Comparison of ENCODE assay signal across 24 mouse cellular contexts in the genomic region with DNA sequence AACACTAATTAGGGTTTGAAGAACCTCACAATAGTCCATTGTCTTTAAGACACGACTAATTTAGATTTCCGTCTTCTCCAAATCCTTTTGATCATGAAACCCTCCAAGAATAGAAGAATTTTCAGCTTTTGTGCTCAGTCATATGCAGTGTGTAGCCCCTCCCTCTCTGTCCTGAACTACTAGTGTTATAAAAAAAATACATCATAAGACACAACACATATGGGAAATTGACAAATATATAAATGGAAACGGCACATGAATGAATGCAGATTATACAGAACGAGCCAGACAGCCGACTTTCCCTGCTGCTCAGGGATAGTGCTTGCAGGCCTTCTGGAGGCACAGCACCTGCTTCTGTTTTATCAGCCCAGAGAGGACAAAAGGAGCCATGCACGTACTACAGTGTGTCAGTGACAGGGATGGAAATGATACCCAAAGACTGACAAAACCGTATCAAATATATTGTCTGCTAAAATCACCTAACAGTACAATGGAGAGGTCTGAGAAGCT. TPM values are rescaled to one million over a fixed set of nuclear protein-coding genes. Genes with fewer than 3 reads are reported as not detected.
DNase-seq lines count a peak whose midpoint lies in the region; ATAC-seq and TF ChIP-seq lines count a peak whose summit lies in the region.
"Had no signal": no experiment of that assay in that cellular context is flagged by ENCODE, and none has a peak within 500 bp of the region (broad histone marks: within the 10 kb centered on the region; RNA-seq: fewer than 3 reads in every experiment).

No protein-coding gene starts in this region.

- no peak for DNase-seq in forebrain, embryonic 11.5 days (ENCODE audit: low spot score)
- DNase-seq in forebrain, embryonic 10.5 days (ENCODE audit: extremely low spot score, low spot score): no peak
- DNase-seq in right cerebral cortex, postnatal 10 days (ENCODE audit: low spot score in 2 of 2): peak; percentile 51 to 65
- DNase-seq in right cerebral cortex, postnatal 36 days (ENCODE audit: low spot score in 2 of 2): no peak
- DNase-seq in forebrain, embryonic 14.5 days (ENCODE audit: low spot score): peak; percentile 19
- peak; percentile 60 for DNase-seq in forebrain, postnatal 0 days
- DNase-seq in urinary bladder, postnatal 36 days (ENCODE audit: low spot score in 2 of 2): no peak
- DNase-seq in lung, postnatal 25 days (ENCODE audit: low spot score): no peak
- DNase-seq: adrenal gland, adult 2 months; adrenal gland, postnatal 14 days; cerebellum, adult 18-20 months; cerebellum, adult 9-10 months; cerebellum, postnatal 14 days; gastrocnemius, postnatal 25 days; heart, adult 18-20 months; heart, postnatal 10 days; heart, postnatal 36 days had no signal

- H3K9me3 ChIP-seq in forebrain, embryonic 11.5 days (ENCODE audit: control insufficient read depth, low read length): no peaks in the 10 kb centered on the region
- no peaks in the 10 kb centered on the region; the same call in 1 of the 2 replicates for H3K9me3 ChIP-seq in forebrain, embryonic 10.5 days
- H3K9me3 ChIP-seq in forebrain, embryonic 14.5 days (replicated peaks; ENCODE audit: control insufficient read depth, low read length): no peaks in the 10 kb centered on the region
- no peaks in the 10 kb centered on the region for H3K9me3 ChIP-seq in forebrain, postnatal 0 days (ENCODE audit: low read length)
- H3K9me3 ChIP-seq: heart, embryonic 12.5 days; heart, embryonic 15.5 days; hindbrain, embryonic 10.5 days; hindbrain, embryonic 13.5 days had no signal

- H3K4me2 ChIP-seq in forebrain, embryonic 11.5 days (ENCODE audit: low read depth, low read length, severe bottlenecking): no peak overlapping the region
- H3K4me2 ChIP-seq in forebrain, embryonic 14.5 days (ENCODE audit: low read length): no peak overlapping the region
- no peak overlapping the region for H3K4me2 ChIP-seq in forebrain, postnatal 0 days (ENCODE audit: low read depth)
- H3K4me2 ChIP-seq: heart, embryonic 12.5 days; heart, embryonic 15.5 days; hindbrain, embryonic 13.5 days had no signal

- H3K4me1 ChIP-seq in forebrain, embryonic 11.5 days (replicated peaks; ENCODE audit: control insufficient read depth, insufficient read depth, low read length): no peaks in the 10 kb centered on the region
- no peaks in the 10 kb centered on the region for H3K4me1 ChIP-seq in forebrain, embryonic 10.5 days
- no peaks in the 10 kb centered on the region for H3K4me1 ChIP-seq in forebrain, embryonic 14.5 days (ENCODE audit: control insufficient read depth, insufficient read depth, low read length)
- H3K4me1 ChIP-seq in forebrain, postnatal 0 days (ENCODE audit: insufficient read depth): no peaks in the 10 kb centered on the region
- H3K4me1 ChIP-seq: heart, embryonic 12.5 days; heart, embryonic 15.5 days; hindbrain, embryonic 10.5 days; hindbrain, embryonic 13.5 days had no signal

- no peak overlapping the region for H3K27ac ChIP-seq in forebrain, embryonic 11.5 days (ENCODE audit: low read depth, low read length)
- H3K27ac ChIP-seq in forebrain, embryonic 10.5 days: no peak overlapping the region
- no peak overlapping the region for H3K27ac ChIP-seq in forebrain, embryonic 14.5 days (ENCODE audit: low read depth, low read length)
- no peak overlapping the region; the same call in 1 of the 2 replicates for H3K27ac ChIP-seq in forebrain, postnatal 0 days (ENCODE audit: low read depth, low read length)
- H3K27ac ChIP-seq: heart, embryonic 15.5 days; hindbrain, embryonic 10.5 days; hindbrain, embryonic 13.5 days had no signal

- no peak overlapping the region for H3K4me3 ChIP-seq in forebrain, embryonic 11.5 days (ENCODE audit: low read depth, low read length)
- H3K4me3 ChIP-seq in forebrain, embryonic 10.5 days: no peak overlapping the region
- no peak overlapping the region for H3K4me3 ChIP-seq in forebrain, embryonic 14.5 days (ENCODE audit: low read depth, low read length)
- H3K4me3 ChIP-seq in forebrain, postnatal 0 days (ENCODE audit: low read depth, low read length): no peak overlapping the region
- H3K4me3 ChIP-seq: heart, embryonic 12.5 days; heart, embryonic 15.5 days; hindbrain, embryonic 10.5 days; hindbrain, embryonic 13.5 days had no signal

- 0 out of 2 replicates have a peak, but pooled peaks have one; percentile 21 for ATAC-seq in forebrain, embryonic 11.5 days (replicated peaks; ENCODE audit: low FRiP score)
- ATAC-seq in forebrain, embryonic 14.5 days: peak; percentile 49
- peak; percentile 75 for ATAC-seq in forebrain, postnatal 0 days
- ATAC-seq: hindbrain, embryonic 16.5 days; intestine, postnatal 0 days; Patski had no signal

- TF ChIP-seq CTCF in forebrain, postnatal 0 days (IDR thresholded peaks at IDR 0.05; ENCODE audit: low read depth): no peak

- H3K9ac ChIP-seq in forebrain, embryonic 11.5 days (ENCODE audit: low read length): no peak overlapping the region
- H3K9ac ChIP-seq in forebrain, embryonic 14.5 days (ENCODE audit: low read length): no peak overlapping the region
- no peak overlapping the region for H3K9ac ChIP-seq in forebrain, postnatal 0 days
- H3K9ac ChIP-seq: heart, embryonic 12.5 days; heart, embryonic 15.5 days; hindbrain, embryonic 13.5 days had no signal

- H3K27me3 ChIP-seq in forebrain, embryonic 11.5 days (ENCODE audit: control insufficient read depth, insufficient read depth, low read length): no peaks in the 10 kb centered on the region
- H3K27me3 ChIP-seq in forebrain, embryonic 10.5 days (ENCODE audit: poor library complexity, severe bottlenecking): no peaks in the 10 kb centered on the region
- H3K27me3 ChIP-seq in forebrain, embryonic 14.5 days (replicated peaks; ENCODE audit: control insufficient read depth, insufficient read depth, low read length): no peaks in the 10 kb centered on the region
- no peaks in the 10 kb centered on the region for H3K27me3 ChIP-seq in forebrain, postnatal 0 days (ENCODE audit: insufficient read depth, low read length)
- H3K27me3 ChIP-seq: heart, embryonic 12.5 days; heart, embryonic 15.5 days; hindbrain, embryonic 13.5 days; Patski had no signal

- peaks cover 3% of the 10 kb centered on the region; the same call in 1 of the 2 replicates for H3K36me3 ChIP-seq in forebrain, embryonic 11.5 days (ENCODE audit: control insufficient read depth, insufficient read depth, low read length)
- peaks cover 82% of the 10 kb centered on the region for H3K36me3 ChIP-seq in forebrain, embryonic 10.5 days (replicated peaks)
- peaks cover 35% of the 10 kb centered on the region for H3K36me3 ChIP-seq in forebrain, embryonic 14.5 days (ENCODE audit: control insufficient read depth, insufficient read depth, low read length)
- peaks cover 12% of the 10 kb centered on the region for H3K36me3 ChIP-seq in forebrain, postnatal 0 days (ENCODE audit: insufficient read depth)

- WGBS in forebrain, embryonic 11.5 days: 62% methylated on average over 7 of the region's 7 CpGs
- WGBS in forebrain, embryonic 10.5 days: 75% methylated on average over 7 of the region's 7 CpGs
- 24% methylated on average over 7 of the region's 7 CpGs for WGBS in forebrain, embryonic 14.5 days
- WGBS in forebrain, postnatal 0 days: 26% methylated on average over 7 of the region's 7 CpGs

RNA-seq across cellular contexts. Expression of gene Tspan13, which starts 53.1 kb away (rescaled TPM):
- polyA plus RNA-seq in forebrain, embryonic 11.5 days (2014; fragmentation: Nextera tagmentation; extraction: Ambion mirVana): 187 and 199 TPM in 2 replicates
- 160 and 161 TPM in 2 replicates for polyA plus RNA-seq in forebrain, embryonic 10.5 days (2016; fragmentation: Nextera tagmentation; extraction: Ambion mirVana)
- polyA plus RNA-seq in forebrain, embryonic 14.5 days (2014; fragmentation: Nextera tagmentation; extraction: Ambion mirVana): 249 and 271 TPM in 2 replicates
- 248 and 300 TPM in 2 replicates for total RNA-seq in forebrain, postnatal 0 days (2014; rRNA removed)
- 390 and 428 TPM in 2 replicates for polyA plus RNA-seq in forebrain, postnatal 0 days (2015; fragmentation: Nextera tagmentation; extraction: Ambion mirVana)

Comparison
In these comparisons a context has a peak if more than half of its experiments do, and no peak if none do; other contexts are left out.
1. DNase-seq: peak in right cerebral cortex, postnatal 10 days (2 of 2), forebrain, embryonic 14.5 days (single experiment) and forebrain, postnatal 0 days (single experiment); none in forebrain, embryonic 11.5 days (single experiment), forebrain, embryonic 10.5 days (single experiment), right cerebral cortex, postnatal 36 days (0 of 2), urinary bladder, postnatal 36 days (0 of 2) and lung, postnatal 25 days (single experiment).
2. ATAC-seq: peak in every context shown above with its lines; median percentile 75 in forebrain, postnatal 0 days; 49 in forebrain, embryonic 14.5 days; 21 in forebrain, embryonic 11.5 days.